Mouse (Mus musculus): ENCODE measurements at regions not wholly inside any gene's neighbourhood (a gene's known extent, or its start where the extent isn't known, plus 50 kb on each side); places are given as distances from the start of the nearest gene placed in this dataset.

DNA sequence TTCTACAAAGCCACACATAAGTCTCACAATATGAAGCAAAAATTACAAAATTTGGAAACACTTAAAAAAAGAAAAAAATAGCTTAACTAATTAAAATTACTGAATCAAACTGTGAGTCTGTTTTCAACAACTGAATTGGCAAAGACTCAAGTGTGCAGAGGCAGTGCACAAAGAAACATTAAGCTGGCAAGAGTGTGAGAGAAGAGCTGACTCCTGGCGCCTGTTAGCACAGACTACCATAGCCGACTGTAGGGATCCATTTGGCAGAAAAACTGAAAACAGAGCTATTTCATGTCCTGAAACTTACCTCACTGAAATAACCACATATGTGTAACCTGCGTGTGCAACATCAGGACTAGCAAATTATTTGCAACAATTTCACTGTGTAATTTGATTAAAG, 746.4 kb upstream of the Cypt12 start:
- DNase-seq (ENCODE audit: low spot score in 2 of 2) = no peak

DNA sequence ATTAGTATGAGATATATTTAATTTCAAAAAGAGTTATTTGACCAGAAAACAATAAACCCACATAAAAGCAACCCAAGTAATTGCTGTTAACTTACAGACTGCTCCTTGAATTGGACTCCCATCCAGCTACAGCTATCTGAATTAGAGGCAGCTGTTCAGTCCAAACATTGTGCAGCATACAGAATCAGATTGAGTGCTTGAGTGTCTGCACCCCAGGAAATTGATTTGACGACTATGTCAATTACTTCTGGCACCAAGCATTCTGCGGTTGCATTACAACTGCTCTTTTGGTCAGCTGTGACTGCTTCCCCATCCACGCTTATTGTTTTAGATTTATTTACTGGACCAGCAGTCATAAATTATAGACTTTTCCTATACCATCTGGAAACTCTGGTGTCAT, 734.2 kb upstream of the Cypt12 start:
- no peak for DNase-seq (ENCODE audit: low spot score in 2 of 2)

DNA sequence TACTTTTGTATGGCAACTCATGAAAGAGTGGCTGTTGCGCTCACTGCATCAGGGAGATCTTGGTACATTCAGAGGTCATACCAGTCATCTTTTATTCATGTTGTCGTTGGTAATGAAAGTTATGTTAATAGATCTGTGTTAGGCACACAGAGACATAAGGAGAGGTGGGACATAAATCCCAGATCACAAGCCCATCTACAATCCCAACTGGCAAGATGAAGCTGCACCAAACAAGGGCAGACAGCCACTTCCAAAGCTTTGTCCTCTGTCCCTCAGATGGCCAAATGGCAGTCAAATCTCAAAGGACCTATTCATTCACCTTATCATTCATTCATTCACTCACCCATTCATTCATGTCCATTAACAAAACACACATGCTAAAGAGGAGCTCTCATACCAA, 731.4 kb upstream of the Cypt12 start:
- no peak for DNase-seq (ENCODE audit: low spot score in 2 of 2)

DNA sequence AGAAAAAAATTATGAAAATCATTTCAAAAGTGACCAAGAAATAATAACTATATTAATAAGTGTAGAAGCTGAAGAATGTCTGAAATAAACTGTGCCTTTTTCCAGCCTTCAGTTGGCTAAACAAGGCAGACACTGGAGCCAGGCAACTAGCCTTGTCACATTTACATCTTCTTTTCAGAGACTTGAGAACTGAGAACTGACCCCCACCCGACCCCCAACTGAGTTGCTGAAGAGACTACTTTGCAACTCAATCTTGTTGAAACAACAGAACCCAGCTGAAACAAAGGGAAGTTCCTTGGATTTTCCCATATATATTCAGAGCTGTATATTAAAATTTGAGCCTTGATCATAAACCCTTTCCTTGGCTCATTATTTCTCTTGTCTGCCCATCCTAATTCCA, 709.8 kb upstream of the Cypt12 start:
- DNase-seq (ENCODE audit: low spot score in 2 of 2) = no peak

DNA sequence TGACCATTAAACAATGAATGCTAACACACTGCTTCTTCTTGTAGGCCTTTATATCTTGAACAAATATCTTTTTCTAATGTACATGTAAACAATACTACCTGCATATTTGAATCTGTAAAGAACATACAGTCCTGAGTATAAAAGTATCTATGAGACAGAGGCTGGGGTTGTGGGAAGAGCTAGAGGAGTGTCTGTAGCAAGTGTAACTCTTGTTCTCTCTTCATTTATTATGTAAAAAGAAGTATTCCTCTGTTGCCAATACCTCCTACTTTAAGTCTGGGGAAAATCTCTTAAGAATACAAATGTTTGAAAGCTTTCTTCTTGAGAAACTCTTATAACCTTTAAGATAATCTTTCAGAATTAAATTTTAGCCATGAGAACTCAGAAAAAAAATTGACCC, 689.8 kb upstream of the Cypt12 start:
- DNase-seq (ENCODE audit: low spot score in 2 of 2) = no peak

DNA sequence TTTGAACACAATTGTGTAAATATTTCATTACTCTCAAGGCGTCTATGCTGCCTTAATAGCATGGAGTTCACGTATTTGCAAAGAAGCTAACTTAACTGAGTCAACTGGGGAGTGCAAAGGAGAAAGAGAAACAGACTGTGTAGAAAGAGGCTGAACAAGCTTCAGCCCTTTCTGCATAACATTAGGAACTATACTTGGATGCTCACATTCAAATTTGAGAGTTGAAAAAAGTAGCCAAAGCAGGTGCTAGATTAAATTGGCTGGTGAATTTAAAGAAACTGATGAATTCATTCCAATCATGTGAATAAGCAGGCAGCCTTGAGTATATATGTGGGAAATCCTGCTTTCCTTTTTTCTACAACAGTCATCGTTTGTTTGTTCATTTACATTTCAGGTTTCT, 689.1 kb upstream of the Cypt12 start:
- peak; percentile 3 for DNase-seq (ENCODE audit: low spot score in 2 of 2)

DNA sequence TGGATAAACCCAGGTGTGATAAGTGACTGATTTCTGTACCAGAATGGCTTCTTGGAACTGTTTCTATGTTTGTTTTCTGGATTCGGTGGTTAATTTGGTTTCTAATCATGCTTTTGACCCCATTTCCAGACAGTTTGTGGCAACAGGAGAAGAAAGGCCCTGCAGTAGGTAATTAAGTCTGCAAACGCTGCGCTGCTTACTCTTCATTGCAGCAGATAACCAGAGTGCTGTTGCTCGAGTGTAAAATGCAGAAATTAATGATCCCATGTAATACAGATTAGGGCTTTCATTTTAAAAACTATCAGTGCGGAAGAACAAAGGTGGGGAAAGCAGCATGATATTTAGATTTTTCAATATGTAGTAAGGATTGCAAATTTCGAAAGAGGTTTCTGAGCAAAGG, 667.0 kb upstream of the Cypt12 start:
- DNase-seq (ENCODE audit: low spot score in 2 of 2) = no peak

DNA sequence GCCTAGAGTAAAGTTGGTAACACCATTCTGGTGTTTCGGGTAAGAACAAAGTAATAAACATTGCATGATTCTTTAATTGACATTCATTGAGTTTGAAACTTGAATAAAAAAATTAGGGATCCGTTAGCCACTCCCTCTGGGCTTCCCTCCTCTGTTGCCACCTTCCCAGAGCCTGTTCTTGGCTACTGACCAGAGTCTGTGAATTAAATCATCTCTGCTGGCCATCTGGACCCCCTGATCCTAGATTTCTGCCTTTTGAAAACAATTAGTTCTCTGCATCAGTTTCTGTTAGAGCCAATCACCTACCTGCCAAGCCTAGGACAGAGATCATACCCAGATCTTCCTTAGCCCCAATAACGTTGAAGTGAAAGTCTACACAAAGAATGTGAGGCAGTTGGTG, 665.3 kb upstream of the Cypt12 start:
- no peak for DNase-seq (ENCODE audit: low spot score in 2 of 2)

DNA sequence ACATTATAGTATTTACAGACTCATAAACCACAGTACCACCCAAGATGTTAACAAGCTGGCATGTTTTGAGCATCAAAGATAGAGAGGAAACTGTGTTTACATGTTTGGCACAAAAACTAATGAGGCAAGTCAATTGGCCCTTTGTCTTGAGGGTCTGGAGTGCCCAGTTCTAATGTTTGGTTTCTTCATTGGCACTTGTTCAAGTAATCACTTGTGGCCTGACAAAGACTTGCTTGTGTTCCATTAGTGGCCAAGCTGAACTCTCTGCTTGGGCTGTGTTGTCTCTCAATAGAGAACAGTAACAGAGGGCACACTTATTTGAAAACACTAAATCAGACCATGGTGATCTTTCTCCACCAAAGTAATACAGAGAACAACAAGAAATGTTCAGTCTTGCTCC, 630.7 kb upstream of the Cypt12 start:
- no peak for DNase-seq (ENCODE audit: low spot score in 2 of 2)

DNA sequence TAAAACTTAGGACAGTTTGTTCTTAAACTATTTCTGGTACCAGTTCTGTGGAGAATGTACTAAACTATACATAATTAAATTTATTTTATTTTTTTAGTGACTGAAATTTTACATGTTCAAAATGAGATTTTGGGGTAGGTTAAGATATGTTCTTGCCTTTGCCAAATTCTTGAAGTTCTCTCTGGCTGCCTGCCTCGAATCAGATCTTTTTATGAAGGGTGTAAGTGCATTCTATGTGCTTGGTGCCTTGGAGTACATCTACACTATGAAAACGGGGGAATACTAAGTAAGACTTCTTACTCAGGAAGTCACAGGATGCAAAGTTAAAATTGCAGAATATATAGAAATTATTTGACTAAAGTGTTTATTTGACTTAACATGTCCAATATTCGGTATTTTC, 629.8 kb upstream of the Cypt12 start:
- DNase-seq (ENCODE audit: low spot score in 2 of 2) = no peak

DNA sequence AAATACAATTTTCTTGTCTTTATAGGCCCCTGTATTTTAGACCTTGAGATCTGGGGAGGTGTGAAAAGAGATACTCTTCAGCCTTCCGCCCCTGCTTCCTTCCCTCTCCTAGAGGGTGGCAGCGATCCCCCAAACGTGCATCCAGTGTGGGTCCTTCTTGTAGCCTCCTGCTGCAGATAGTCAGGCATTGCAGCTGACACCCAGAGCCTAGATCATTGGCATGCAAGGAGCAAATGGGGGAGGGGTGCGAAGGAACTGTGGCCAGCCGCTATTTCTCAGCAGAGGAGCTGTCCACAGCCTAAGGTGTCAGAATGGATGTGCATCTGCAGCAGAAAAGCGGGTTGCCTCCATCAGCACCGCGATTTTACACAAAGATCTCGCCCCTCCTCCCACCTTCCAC, 629.0 kb upstream of the Cypt12 start:
- DNase-seq (ENCODE audit: low spot score in 2 of 2) = no peak

DNA sequence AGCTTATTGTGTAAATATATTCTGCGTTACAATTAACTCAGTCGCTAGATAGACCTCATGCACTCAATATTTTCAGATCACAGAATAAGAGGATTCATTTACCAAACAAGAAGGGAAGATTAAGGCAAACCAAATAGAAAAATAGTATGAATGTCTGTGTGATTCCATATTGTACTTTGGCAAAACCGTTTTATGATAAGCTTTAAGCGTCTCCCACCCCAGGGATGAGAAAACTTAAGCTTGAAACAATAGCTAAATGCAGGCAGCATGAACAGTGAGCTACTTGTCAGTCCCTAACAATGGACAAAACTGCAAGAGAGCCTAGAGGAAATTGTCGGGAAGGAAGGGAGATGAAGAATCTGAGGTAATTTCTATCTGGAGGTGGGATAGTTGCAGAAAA, 628.3 kb upstream of the Cypt12 start:
- DNase-seq (ENCODE audit: low spot score in 2 of 2) = no peak

DNA sequence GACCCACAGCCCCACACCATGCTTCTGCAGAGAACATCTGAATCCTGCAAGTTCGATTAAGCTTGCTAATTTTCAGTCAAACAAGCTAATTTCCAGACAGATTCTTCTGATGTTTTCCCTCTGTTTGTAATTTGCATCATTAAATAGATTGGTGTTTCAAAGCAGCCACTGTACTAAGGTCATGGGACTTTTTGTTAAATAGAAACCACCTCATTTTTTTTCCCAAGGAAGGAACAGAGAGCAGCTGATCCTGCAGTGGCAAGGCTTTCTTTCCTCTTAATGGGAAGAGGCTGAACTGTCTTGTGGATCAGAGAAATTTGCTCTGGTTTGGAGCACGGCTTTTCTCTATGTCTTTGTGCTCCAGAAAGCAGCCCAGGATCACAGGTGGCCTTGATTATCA, 625.9 kb upstream of the Cypt12 start:
- DNase-seq (ENCODE audit: low spot score in 2 of 2) = no peak

DNA sequence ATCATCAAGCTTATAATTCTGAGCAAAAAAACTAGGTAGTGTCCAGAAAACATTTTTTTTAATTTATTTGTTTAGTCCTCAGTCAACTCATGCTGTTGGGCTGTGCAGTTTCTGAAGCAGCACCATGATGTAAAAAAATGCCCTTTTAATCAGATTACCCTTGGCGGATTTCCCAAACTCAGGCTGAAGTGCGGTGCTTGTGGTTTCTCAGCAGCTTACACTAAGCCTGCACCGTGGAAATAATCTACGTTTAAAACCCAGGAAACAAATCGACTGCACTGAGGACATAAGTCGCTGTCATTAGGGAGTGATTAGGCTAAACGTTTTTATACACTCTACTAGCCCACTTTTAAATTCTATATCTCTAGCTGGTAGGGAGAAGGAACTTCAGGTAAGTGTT, 623.4 kb upstream of the Cypt12 start:
- DNase-seq (ENCODE audit: low spot score in 2 of 2) = no peak

DNA sequence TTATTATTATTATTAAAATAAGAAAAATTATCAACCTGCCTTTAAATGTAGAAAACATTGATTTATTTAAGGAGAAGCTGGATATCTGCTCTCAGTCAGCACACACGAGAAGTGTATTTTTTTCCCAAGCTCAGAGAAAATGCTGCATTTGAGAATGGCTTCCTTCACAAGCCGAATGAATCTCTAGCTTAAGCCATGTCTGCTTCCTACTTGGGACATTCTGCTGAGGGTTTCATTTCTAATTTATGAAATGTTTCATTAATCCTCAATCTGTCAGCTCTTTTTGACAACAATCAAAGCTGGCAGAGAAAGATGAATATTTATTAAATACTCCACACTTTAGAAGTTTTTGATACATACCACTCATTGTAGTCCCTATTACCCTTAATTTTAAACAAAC, 622.4 kb upstream of the Cypt12 start:
- DNase-seq (ENCODE audit: low spot score in 2 of 2) = no peak

DNA sequence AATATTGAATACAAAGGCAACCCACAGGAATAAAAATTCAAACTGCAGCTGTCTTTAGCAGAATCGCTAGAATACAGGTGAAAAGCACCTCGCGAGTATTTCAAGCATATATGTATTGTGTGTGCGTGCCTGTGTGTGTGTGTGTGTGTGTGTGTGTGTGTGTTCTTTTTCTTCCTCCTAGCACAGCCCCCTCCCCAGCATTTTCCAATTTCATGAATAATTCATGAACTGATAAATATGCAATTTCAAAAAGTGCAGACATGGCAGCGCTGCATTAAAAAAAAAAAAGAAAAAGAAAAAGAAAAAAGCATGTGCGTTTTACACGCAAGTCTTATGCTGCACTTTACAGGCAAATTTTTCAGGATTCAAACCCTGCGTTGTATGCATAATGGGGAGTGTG, 621.9 kb upstream of the Cypt12 start:
- DNase-seq (ENCODE audit: low spot score in 2 of 2) = no peak

DNA sequence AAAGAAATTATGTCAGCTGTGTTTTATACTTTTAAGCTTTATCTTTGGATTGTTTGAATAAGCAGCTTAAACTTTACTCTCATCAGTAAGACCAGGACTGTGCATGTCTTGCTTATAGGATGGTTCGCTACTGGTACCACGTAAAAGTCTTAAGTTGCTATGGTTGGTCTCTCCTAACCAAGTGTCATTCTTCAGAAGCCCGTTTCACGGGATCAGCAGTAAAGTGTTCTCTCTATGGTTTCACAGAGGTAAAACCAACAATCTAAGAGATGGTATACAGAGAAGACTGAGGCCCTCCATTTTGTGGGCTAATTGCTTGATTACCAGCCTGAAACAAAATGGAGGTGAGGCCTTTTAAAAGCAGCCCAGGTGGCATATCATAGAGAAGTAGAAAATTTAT, 621.4 kb upstream of the Cypt12 start:
- DNase-seq (ENCODE audit: low spot score in 2 of 2) = no peak

DNA sequence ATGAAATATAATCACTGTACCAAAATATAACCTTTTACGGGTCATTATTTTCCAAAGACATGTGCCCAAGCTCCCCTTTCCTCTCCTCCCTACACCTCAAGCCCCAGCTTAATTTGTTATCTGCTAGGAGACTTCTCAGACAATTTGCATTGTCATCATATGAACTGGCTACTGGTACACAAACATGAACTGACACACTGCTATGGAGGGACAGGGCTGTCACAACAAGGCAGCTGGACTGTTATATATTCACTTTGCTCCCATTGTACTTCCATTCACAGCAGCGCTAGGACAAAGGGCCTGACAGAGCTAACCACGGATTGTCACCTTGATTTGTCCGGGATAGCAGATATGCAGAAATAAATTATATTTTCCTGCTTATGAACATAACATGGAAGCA, 620.5 kb upstream of the Cypt12 start:
- no peak for DNase-seq (ENCODE audit: low spot score in 2 of 2)

DNA sequence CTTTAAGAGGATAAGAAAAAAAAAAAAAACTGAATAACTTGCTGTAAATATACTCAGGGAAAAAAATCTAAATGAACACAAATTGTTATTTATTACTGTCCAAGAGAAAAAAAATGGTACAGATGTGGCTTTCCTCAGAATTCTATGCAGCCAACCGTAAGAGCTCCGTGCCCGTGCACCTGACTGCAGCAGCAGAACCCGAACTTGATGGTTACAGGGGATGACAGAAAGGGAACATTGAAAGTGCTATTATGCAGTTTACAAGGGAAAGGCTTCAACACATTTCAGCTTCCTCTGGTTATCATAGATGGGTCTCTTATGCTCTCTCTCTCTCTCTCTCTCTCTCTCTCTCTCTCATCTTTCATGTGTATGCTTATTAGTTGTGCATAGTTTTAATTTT, 618.8 kb upstream of the Cypt12 start:
- DNase-seq (ENCODE audit: low spot score in 2 of 2) = no peak

DNA sequence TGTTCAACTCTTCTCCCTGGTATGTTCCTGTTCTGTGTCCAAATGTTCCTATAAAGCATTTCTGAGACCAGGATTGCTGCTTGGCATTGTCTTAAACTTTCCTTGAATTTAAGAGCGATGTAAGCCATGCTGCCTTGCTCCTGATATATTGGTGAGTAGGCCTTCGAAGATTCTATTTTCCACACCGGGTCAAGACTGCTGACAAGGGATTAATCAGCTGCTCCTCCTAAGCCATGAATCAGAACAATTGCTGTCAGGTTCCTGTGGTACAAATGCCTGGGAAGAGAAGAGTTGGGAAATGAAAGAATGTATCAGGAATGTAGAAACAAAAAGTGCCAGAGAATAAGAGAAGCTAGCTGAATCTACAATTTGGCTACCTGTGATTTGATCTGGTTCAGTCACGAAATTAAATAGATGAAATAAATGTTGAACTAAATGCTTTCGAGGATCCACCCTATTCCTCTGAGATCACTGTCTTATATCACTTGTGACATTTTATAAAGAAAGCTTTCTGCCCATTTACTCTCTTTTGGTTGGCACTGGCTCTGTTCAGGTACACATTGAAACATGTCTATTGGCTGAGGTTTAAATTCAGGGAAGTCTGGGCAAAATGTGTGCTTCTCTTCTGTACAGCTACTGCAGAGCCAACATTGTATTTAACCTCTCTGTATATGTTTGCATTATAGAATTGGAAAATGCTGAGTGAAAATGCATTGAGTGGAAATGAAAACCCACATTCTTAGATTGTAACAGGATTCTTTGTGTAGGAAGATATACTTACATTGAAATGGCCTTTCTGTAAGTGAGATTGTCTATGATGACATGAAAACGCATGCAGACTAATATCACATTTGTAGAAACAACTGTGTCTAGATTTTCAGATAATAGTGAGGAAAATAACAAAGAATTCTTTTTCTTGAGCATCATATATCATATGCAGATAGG, 617.5 kb upstream of the Cypt12 start:
- no peak for DNase-seq (ENCODE audit: low spot score in 2 of 2)

DNA sequence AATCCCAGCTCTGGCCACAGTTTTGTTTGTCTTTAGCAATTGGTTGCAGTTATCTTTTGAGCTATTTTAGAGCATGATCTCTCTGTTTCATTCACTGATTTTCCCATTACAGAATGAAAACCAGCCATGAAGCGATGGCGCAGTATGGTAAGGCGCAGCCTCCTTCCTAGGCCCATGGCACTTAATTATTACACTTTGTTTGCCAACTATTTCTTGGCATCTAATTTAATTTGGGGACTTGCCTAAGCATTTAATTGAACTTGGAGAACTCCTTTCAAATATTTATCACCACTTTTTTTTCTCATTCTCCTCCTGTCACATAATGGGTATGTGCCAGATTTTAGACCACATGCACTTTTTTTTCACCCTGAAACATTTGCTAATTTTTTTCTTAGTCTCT, 588.0 kb upstream of the Cypt12 start:
- no peak for DNase-seq (ENCODE audit: low spot score in 2 of 2)
